Mouse (Mus musculus) megakaryocyte, embryonic 14.5 days (primary cell): Measurements from ENCODE around the gene Akap8l.

Experiments used
- FLI1 ChIP-seq: IDR thresholded peaks from 2 replicates; pipeline ENCODE4 v1.6.1; 2012; ENCODE audit warnings: low read length, inconsistent platforms, mixed read lengths
- GATA1 ChIP-seq: IDR thresholded peaks from 3 replicates; pipeline ENCODE4 v1.6.1; 2012; ENCODE audit warnings: mixed read lengths, low read length, inconsistent platforms, borderline replicate concordance

DNA sequence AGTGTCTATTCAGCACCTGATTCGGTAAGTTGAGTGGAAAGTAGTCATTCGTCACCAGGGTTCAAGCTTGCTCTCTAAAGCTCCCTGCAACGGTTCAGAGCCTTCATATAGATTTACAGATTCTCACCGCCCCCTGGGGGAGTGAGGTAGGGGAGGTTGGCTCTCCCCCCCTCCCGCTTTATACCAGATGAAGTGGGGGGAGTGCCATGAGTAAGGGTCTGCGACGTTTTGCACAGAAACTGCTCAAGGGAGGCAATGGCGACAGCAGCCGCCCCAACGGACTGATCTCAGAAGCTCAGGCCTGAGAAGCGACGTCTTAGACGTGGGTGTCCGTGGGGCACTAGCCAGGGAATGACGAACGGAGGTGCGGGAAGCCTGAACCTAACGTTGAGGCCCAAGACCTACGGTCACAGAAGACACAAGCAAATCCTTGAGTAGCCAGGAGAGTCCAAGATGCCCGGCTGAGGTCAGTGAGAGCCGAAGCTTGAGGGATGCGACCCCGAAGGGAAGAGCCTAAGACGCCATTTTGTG is 491 bp downstream of the Akap8l start:
- no peak for TF ChIP-seq GATA1
- TF ChIP-seq FLI1 = no peak
